Mouse (Mus musculus) heart, postnatal 10 days (tissue): ENCODE measurements around the gene Nfatc4. TPM values are rescaled to one million over a fixed set of nuclear protein-coding genes. Genes with fewer than 3 reads are reported as not detected.

Experiments used
- DNase-seq, 2 experiments: peaks; one replicate each; pipeline ENCODE4 v3.0.0; 2021
- intact Hi-C: fragments of 180-260 bp; cut with DNase I; formaldehyde crosslinking; loops from one replicate; pipeline ENCODE4 v1.15.1; 2025
- total RNA-seq, 2 experiments: library from RNA; stranded (reverse); gene quantifications; 2 replicates each; pipeline ENCODE4 v1.2.3; 2021

Nfatc4 gene
- total RNA-seq, 2 experiments from 2014 or later = 11.1 to 12.1 TPM

DNA sequence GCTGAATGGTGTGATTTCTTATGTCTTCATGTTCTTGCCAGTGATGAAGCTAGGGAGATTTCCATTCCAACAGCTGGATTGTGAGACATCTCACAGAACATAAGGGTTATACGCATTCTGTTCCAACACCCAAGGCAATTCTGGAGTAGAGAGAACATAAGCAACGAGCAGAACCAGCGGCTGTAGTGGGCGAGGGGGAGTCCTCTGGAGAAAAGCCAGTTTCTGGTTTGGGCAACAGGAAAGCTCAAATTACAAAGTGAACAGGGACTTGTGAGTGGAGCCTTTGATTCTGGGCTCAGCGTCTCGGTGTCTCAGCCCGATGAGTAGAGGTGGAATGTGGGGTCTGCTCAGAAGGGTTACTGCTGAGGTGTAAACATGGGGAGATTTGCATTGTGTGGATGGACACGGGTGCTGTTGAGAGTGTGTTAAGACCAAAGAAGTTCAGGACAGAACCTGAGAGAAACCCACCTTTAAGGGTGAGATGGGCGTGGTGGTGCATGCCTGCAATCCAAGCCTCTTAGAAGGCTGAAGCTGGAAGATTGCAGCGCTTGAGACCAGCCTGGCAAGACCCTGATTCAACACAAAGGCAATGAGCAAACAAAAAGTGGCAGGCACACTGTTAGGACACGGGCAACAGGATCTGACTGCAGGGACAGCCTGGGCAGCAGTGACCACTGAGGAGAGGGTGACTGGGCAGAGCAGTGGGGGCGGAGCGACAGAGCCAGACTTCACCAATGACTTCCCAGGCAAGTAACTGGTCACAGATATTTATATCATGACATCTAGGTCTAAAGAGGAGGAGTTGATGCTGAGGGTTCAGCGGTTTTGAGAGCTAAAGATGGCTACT, 54.7 kb downstream of the Nfatc4 start:
- intact Hi-C loops = no loop called here
- no peak for DNase-seq

DNA sequence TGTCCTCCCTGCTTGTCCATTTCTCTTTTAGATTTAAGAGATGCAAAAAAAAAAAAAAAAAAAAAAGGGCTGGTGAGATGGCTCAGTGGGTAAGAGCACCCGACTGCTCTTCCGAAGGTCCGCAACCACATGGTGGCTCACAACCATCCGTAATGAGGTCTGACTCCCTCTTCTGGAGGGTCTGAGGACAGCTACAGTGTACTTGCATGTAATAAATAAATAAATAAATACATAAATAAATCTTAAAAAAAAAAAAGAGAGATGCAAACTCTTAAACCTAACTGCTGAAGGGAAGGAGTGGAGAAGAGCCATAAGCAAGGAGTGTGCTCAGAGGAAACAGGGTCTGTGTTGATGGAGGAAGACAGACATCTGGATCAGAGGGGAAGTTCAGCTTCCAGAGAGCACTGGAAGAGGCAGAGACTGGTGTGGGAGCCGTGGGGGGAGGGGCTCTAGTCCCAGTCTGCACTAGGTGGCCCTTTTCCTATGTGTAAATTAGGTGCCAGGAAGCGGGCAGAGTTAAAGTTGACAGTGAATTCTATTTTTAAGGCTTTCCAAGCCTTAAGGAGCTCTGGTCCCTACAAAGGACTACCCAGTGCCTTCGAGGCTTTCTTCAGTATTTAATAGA, 55.5 kb downstream of the Nfatc4 start:
- DNase-seq = no peak
- intact Hi-C loops = no loop called here

DNA sequence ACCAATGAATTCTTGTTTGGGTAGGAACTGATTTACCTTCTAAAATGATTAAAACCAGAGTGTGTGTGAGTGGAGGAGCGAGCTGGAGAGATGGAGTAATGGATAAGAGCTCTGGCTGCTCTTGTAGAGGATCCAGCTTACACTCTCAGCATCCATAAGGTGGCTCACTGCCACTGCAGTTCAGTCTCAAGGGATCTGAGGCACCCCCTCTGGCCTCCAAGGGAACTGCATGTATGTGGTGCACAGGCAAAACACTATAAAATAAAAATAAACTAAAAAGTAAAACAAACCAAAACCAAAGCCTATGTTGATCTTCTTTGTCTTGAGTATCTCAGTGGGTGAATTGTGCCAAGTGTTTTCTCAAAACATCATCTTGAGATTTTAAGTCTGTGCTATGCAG, 56.7 kb downstream of the Nfatc4 start:
- intact Hi-C loops = no loop called here
- DNase-seq = peak; percentile 80 to 86

DNA sequence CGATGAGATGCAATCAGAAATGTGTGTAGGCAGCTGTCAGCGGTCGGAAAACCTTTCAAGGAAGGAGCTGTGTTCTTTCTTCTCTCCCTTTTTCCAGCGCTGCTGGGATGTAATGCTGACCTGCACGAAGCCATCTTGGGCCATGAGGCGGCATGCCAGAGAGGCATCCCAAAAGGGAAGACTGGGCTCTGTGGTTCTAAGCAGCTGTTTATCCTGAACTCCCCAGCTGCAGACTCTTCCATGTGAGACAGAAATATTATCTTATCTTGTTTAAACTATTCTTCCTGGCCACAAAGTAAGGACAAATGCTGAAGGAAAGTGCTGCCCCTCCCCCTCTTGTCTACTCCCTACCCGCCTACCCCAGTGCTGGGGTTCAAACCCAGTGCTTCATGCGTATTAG, 58.0 kb downstream of the Nfatc4 start:
- intact Hi-C loops = no loop called here
- DNase-seq = no peak

- DNase-seq = no peak
- intact Hi-C loops = loop anchor here (2.0 kb wide), 1 partner anchor 13 kb away; no protein-coding TSS in a partner anchor
These were observed 59.3 kb downstream of the Nfatc4 start for GRCm38 (mm10) chr14:55882171-55882641.

DNA sequence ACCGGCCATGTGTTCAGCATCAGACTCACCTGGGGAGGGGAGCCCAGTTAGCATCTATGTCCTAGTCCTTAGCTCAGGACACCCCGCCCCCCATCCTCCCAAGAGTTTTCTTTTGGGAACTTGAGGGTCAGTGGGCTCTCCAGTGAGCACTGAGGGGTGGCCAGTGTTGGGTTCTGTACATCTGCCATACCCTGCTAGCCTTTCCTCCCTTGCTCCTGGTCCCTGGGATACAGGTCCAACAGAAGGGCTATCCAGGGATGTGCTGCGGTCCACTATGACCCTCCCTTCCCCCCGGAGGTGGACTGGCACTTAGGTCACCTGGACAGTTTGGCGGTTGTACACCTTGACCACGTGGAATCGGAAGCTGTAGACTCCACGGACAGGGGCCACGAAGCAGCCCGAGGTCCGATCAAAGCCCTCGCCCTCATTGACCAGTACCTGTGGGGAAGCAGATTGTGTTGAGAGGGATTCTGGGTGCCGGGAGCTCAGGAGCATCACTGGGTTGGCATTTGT, 60.3 kb downstream of the Nfatc4 start:
- intact Hi-C loops = loop anchor here (2.0 kb wide), 1 partner anchor 14 kb away; no protein-coding TSS in a partner anchor
- no peak for DNase-seq

Other genes starting within 250 kb of the Nfatc4 start
- gene Fitm1, start 247.5 kb upstream of the Nfatc4 start, total RNA-seq = 100 to 1,000 TPM; 192 to 201 TPM
- gene Psme1, start 245.0 kb upstream of the Nfatc4 start, total RNA-seq = 100 to 1,000 TPM; 247 to 272 TPM
- 10 to 100 TPM; 42.6 to 43.4 TPM for gene Emc9, start 237.8 kb upstream of the Nfatc4 start, total RNA-seq
- gene Psme2, start 232.0 kb upstream of the Nfatc4 start, total RNA-seq = 100 to 1,000 TPM; 139 to 140 TPM
- gene Rnf31, start 231.4 kb upstream of the Nfatc4 start, total RNA-seq = 10 to 100 TPM; 21.7 to 28.3 TPM
- 10 to 100 TPM in 1 of 2 experiments, 1 to 10 TPM in 1; 9.2 to 11.3 TPM for gene Irf9, start 219.6 kb upstream of the Nfatc4 start, total RNA-seq
- under 1 TPM; 0.53 to 0.67 TPM for gene Rec8, start 205.1 kb upstream of the Nfatc4 start, total RNA-seq
- 10 to 100 TPM; 54.7 to 55.0 TPM for gene Ipo4, start 187.2 kb upstream of the Nfatc4 start, total RNA-seq
- gene Gm49378, start 185.2 kb upstream of the Nfatc4 start, total RNA-seq = 1 to 10 TPM; 1.1 to 2.1 TPM
- 10 to 100 TPM; 56.3 to 61.2 TPM for gene Tm9sf1, start 179.3 kb upstream of the Nfatc4 start, total RNA-seq
- under 1 TPM; 0.64 to 0.81 TPM for gene Tssk4, start 173.0 kb upstream of the Nfatc4 start, total RNA-seq
- 10 to 100 TPM; 55.6 to 72.2 TPM for gene Mdp1, start 162.6 kb upstream of the Nfatc4 start, total RNA-seq
- gene Gmpr2, start 151.2 kb upstream of the Nfatc4 start, total RNA-seq = 10 to 100 TPM; 16.4 to 18.5 TPM
- gene Nedd8, start 151.0 kb upstream of the Nfatc4 start, total RNA-seq = 100 to 1,000 TPM; 291 to 295 TPM
- gene Tinf2, start 141.3 kb upstream of the Nfatc4 start, total RNA-seq = 10 to 100 TPM; 14.2 to 16.5 TPM
- under 1 TPM; 0.24 to 0.25 TPM for gene Tgm1, start 109.2 kb upstream of the Nfatc4 start, total RNA-seq
- 10 to 100 TPM; 13.7 to 14.4 TPM for gene Rabggta, start 100.9 kb upstream of the Nfatc4 start, total RNA-seq
- gene Dhrs1, start 77.5 kb upstream of the Nfatc4 start, total RNA-seq = 10 to 100 TPM; 54.5 to 56.6 TPM
- 10 to 100 TPM; 14.5 to 18.7 TPM for gene Nop9, start 77.5 kb upstream of the Nfatc4 start, total RNA-seq
- 1 to 10 TPM; 1.1 to 1.2 TPM for gene Cideb, start 64.7 kb upstream of the Nfatc4 start, total RNA-seq
- gene Ltb4r2, start 61.7 kb upstream of the Nfatc4 start, total RNA-seq = under 1 TPM in 1 of 2 experiments, not detected in 1; 0.10 TPM
- gene Ltb4r1, start 57.2 kb upstream of the Nfatc4 start, total RNA-seq = under 1 TPM; 0.67 to 0.74 TPM
- 10 to 100 TPM; 21.1 to 21.9 TPM for gene Adcy4, start 39.0 kb upstream of the Nfatc4 start, total RNA-seq
- 1 to 10 TPM; 6.6 to 9.7 TPM for gene Ripk3, start 34.3 kb upstream of the Nfatc4 start, total RNA-seq
- gene Nynrin, start 30.9 kb downstream of the Nfatc4 start, total RNA-seq = 10 to 100 TPM; 24.1 to 27.6 TPM
- under 1 TPM; 0.22 to 0.38 TPM for gene Cbln3, start 61.2 kb downstream of the Nfatc4 start, total RNA-seq
- gene Khnyn, start 61.8 kb downstream of the Nfatc4 start, total RNA-seq = 10 to 100 TPM; 12.5 to 13.1 TPM
- 10 to 100 TPM; 73.2 to 79.9 TPM for gene Sdr39u1, start 77.1 kb downstream of the Nfatc4 start, total RNA-seq
- gene Cma1, start 121.5 kb downstream of the Nfatc4 start, total RNA-seq = 1 to 10 TPM; 5.2 to 6.8 TPM
- gene Cma2, start 127.8 kb downstream of the Nfatc4 start, total RNA-seq = under 1 TPM in 1 of 2 experiments, not detected in 1; 0.53 TPM
- not detected for gene Mcpt1, start 194.8 kb downstream of the Nfatc4 start, total RNA-seq
- not detected for gene Mcpt9, start 207.4 kb downstream of the Nfatc4 start, total RNA-seq
- under 1 TPM; 0.50 to 0.67 TPM for gene Mcpt2, start 218.9 kb downstream of the Nfatc4 start, total RNA-seq
- 1 to 10 TPM; 4.2 to 4.3 TPM for gene Mcpt4, start 239.2 kb downstream of the Nfatc4 start, total RNA-seq